Mouse (Mus musculus) testis, postnatal 10 days (tissue): ENCODE data around the gene Fau.

Source experiments
- DNase-seq: peaks from one replicate; pipeline ENCODE4 v3.0.0; 2021; ENCODE audit warnings: low spot score

Gene Fau

DNA sequence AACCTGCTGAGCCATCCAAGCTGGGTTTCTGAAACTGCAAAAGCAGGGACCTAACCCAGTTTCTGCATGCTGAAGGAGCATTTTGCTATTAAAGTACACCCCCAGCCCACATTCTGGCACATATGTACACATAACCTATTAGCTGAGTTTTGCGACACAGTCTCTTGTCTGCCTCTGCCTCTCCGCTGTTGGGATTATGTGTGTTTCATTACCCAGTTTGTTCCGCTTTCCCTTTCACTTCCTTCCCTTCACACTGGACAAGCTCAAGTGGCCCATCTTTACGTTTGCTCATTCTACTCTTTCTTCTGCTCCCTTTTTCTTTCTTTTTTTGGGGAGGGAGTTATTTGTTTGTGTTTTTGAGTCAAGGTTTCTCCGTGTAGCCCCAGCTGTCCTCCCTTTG, 16.2 kb downstream of the Fau start:
- DNase-seq, result no peak

DNA sequence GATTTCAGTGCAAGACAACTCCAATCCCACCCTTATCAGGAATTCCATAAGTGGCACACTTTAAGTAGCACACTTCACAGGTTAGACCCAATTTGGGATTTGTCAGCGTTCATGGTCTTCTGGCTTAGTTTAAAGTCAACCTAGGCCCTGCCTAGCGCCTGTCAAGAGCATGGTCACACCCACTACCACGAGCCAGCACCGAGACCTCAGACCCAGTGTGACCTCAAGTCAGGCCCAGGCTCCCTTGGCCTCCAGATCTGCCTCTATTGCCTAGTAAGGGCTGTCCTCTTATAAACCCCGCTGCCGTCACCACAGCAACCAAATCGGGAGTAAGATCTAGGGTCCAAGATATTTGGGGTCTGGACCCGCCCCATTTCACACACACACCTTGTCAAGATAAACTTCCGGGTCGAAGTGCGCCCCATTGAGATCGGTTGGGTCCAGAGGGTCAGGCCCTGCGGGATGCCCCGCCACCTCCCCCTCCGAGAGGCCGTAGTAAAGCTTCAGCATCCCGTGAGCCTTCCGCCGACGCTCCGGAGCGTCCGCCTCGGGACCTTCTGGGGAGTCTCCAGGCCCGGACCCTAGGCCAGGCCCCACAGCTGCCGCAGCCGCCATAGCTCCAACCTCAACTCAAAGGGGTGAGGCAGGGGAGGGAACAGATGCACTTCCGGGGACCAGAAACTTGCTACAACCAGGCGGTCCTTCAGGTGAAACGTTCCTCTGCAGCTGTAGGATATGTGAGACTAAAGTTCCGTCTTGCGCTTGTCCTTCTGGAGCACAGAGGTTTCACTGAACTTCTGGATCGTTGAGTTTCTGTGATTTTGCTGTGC, 19.1 kb downstream of the Fau start, which contains the start of gene Vps51:
Vps51 (minus strand) TSS at position 668 of the 830 bp plus-strand sequence.
- DNase-seq, result peak; percentile 84

DNA sequence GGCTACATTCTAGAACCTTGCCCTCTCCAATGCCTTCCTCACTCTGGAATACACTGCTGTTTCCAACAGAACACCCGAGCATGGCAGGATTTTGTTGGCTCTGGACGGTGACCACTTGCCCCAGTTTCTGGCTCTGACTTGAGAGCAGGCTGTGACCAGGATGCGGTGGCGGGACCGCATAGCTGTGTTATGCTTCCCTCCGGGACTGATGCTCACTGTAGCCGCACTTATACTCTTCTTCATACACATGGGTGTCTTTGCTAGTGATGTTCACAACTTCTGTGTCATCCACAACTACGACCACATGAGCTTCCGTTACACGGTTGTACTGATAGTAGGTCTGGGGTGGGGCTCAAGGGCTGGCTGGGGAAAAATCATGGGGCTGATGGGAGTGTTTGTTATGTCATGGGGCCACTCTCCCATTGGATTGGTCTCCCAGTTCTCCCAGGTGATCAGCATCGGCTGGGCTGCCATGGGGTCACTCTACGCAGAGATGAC, 22.4 kb downstream of the Fau start, which contains the start of gene Tmem262:
Tmem262 (plus strand) TSS at position 51 of the 498 bp plus-strand sequence.
- DNase-seq, result no peak

DNA sequence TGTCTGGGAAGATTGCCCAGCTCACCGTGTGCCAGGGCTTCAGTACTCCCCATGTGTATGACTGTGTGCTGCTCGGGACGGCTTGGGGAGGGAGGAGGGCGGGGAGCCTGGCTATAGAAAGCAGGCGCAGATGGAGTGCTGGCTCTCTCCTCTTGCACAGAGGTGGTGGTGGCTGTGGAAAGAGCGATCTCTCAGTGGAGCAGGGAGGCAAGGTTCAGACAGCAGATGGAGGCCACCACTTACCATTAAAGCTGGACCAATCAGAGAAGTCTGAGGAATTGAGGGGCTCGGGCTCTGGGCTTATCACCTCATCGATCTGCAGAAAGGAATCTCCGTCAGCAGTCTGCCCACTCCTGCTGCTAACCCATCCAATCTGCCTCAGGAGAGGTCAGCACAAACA, 24.5 kb downstream of the Fau start, which contains the start of gene Gm28374:
Gm28374 (minus strand) TSS at position 101 of the 400 bp plus-strand sequence.
- no peak for DNase-seq

DNA sequence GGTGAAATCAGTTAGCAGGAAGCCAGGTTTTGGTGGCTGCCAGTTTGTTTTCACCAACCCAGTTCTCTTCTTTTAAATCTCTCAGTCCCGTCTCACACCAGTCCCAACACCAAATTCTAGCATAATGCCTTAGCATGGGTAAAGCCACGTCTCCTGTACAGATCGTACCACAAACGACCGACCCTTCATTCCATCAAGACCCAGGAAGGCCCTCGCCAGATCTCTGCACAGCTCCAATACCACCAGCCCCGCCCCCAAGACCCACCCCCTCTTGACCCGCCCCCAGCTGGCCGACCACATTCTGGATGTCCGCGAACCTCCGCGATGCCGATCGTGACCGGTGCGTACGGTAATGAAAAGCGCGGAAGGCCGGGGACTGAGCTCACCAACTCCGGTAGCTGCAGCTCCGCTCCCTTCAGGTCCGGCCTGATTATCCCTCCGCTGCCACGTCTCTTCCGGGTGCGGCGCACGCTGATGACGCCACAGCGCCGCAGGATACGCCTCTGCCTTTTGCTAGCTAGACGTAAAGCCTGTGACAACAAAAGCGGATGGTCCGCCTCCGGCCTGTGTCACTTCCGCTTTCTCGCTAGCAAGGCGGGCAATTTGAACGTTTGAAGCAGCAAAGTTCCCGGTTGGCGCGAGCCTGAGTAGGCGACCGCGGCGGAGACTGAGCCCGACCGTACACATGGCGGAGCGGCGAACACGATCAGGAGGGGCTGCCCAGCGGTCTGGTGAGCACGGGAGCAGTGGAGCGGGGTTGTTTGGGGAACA, 27.0 kb downstream of the Fau start, which contains the start of the genes Zfpl1 and Cdca5:
Zfpl1 (minus strand) TSS at position 479 of the 771 bp plus-strand sequence.
Cdca5 (plus strand) TSS at position 506 of the 771 bp plus-strand sequence.
- peak; percentile 95 for DNase-seq

DNA sequence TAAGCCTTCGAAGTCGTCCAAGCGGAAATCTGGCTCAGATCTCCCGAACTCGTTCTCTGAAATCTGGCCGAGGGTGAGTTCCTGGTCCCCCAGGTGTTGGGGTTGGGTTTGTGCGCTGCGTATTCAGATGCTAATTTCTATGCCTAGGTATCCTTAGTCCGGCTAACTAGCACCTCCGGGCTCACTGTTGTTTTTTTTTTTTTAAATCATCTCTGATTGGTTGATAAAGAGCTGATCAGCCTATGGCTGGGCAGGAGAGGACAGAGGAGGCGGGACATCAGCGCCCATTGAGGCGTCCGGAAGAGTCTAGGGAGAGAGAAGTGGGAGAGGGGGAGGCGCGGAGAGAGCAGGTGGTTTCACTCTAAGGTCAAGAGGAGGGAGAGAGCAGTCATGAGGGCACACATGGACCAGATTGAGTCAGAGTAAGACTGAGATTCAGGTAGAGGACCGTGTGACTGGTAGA, 27.8 kb downstream of the Fau start:
- peak; percentile 67 for DNase-seq

DNA sequence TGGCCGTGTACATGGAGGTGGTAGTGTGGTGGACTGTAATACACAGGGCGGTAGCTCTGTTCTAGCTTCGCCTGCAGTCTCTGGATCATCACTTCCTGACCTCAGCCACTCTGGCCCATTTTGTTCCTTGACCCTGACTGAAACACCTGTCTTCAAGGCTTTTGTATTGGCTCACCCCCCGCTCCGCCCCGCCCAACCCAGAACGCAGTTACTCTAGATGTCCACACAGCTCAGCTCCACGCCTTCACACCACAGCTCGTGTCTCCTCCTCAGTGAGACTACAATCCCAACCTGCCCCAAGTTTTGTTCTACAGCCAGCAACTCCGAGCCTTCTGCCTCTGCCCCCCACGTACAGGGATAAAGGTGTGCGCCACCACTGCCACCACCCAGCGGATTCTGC, 31.2 kb downstream of the Fau start:
- no peak for DNase-seq

DNA sequence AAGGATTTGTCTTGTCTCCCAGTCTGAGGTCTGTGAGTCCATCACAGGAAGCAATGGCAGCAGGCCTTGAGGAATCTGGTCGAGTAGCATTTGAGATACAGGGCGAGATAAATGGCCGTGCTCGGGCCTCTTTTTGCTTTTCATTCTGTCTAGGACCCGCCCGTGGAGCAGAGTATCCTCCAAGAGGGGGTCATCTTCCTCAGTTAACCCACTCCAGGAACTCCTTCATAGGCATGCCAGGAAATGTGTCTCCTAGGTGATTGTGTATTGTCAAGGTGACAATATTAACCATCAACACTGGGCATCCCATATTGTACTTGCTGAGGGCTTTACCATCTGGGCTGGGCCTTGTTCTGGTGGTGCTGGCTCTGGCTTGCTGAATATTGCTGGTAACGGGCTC, 36.5 kb downstream of the Fau start, which contains the start of gene AC131692.1:
AC131692.1 (plus strand) TSS at position 301 of the 400 bp plus-strand sequence.
- no peak for DNase-seq

DNA sequence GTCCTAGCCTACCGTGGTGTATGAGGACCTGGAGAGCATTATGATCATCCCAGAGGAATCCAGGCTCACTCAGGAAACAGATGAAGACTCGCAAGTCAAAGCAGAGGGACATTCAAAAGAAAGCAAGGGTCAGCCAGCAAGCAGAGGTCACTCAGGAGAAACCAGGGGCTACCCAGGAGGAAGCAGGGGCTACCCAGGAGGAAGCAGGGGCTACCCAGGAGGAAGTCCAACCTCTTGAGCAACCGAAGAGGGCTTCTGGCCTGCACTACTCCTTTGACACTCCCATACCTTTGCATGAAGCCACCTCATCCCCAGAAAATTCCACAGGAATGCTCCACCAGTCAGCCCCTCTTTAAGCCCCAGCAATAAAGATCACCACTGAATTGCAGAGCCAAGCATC, 40.2 kb downstream of the Fau start:
- no peak for DNase-seq

DNA sequence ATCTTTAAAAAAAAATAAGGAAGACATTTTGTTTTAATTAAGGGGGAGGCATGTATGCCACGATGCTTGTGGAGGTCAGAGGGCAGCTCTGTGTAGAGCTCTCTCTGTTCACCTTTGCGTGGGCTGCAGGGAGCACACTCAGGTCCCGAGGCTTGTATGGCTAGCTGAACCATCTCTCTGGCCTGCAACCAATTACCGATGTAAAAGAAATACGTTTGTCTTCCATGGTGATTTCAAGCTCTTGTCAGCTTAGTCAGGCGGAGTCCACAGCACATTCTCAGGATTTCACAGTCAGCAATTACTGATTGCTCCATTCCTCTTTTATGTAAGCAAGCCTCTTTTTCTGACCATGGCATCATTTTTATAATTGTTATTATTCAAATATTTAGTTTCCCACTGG, 43.5 kb downstream of the Fau start:
- DNase-seq, result no peak

DNA sequence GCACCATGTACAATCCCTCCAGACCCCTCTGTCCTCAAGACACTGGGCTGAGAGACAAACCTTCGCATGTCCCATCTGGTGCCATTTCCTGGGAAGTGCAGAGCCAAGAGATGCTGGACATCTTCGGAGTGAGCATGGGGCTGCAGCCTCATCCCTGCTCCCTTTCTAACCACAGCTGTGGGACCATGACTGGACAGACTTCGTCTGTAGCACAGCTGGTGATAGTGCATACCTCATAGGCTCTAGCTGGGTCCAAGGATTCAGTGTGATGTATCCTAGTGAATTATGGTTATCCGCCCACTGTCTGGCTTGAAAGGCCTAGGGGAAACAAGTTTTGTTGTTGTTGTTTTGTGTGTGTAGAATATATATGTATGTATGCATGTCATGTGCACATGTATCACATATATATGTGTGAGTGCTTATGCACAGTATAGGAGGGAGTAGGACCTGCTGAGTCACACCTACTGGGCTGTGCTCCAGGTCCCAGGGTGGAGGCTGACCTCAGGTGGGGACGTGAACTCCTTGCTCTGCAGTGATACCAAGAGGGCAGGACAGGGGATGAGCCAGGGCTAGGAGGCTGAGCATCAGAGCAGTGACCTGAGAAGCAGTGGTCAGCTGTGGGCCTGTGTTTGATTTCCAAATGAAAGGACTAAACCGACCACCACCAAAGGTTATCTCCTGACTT, 44.7 kb downstream of the Fau start:
- no peak for DNase-seq

DNA sequence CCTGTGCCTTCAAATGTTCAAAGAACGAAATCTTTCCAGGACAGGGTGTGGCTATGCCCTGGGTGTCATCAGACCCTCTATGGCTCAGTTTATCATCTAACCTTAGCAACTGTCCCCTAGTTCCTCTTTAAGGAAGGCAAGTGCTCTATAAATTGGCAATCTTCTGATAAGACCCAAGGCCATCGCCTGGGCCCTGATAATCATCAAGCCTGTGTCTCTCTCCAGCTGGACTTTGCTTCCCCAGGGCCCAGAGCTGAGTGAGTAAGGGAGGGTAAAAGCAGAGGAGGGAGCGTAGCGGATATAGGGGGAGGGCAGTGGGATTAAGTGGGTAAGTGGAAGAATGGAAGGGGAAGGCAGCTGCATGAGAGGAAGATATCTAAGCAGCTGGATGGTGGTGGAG, 46.8 kb downstream of the Fau start:
- DNase-seq, result no peak

DNA sequence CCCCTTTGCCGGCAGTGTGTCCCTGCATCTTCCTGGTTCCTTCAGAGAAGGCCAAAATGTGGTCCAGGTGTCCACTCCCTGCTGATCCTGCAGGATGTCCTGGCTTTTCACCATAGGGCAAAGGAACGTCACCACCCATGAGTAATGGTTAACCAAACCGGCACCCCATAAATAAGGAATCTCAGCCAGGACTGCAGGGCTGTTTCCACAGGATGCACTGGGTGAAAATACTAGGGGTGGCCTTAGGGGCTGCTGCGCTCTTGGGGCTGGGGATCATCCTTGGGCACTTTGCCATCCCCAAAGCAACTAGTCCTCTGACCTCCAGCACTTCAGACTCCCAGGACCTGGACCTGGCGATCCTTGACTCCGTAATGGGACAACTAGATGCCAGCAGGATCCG, 47.9 kb downstream of the Fau start, which contains the start of gene Naaladl1:
Naaladl1 (plus strand) TSS at position 197 of the 400 bp plus-strand sequence.
- DNase-seq, result no peak
